Mouse (Mus musculus) cerebellum, postnatal 4 days (tissue): ENCODE measurements at regions not wholly inside any gene's neighbourhood (a gene's known extent, or its start where the extent isn't known, plus 50 kb on each side); places are given as distances from the start of the nearest gene placed in this dataset.

Experiments
- DNase-seq, 2 experiments: peaks; one replicate each; pipeline ENCODE4 v3.0.0; 2022; ENCODE audit warnings: low spot score in 2 of 2, mixed read lengths in 1 of 2

- no peak for DNase-seq
Observed at GRCm38 (mm10) chr10:84024901-84025300, 302.2 kb downstream of the 1500009L16Rik start.

- DNase-seq, result no peak
Observed at GRCm38 (mm10) chr10:84026798-84027197, 304.1 kb downstream of the 1500009L16Rik start.

GRCm38 (mm10) chr10:84036131-84036877 is 313.6 kb downstream of the 1500009L16Rik start:
- no peak for DNase-seq

GRCm38 (mm10) chr10:84048706-84049105 is 326.0 kb downstream of the 1500009L16Rik start:
- peak in 1 of 2 experiments; percentile 40 for DNase-seq

- DNase-seq, result no peak
Observed at GRCm38 (mm10) chr10:84052696-84053095, 330.0 kb downstream of the 1500009L16Rik start.

GRCm38 (mm10) chr10:84054551-84055336 is 332.1 kb downstream of the 1500009L16Rik start:
- no peak for DNase-seq

- DNase-seq, result no peak
Observed at GRCm38 (mm10) chr10:84055402-84056167, 332.9 kb downstream of the 1500009L16Rik start.

GRCm38 (mm10) chr10:84056323-84057169 is 333.9 kb downstream of the 1500009L16Rik start:
- DNase-seq, result no peak

GRCm38 (mm10) chr10:84058301-84058700 is 335.6 kb downstream of the 1500009L16Rik start:
- DNase-seq, result no peak

- peak in 1 of 2 experiments; percentile 26 for DNase-seq
Observed at GRCm38 (mm10) chr10:84059646-84060491, 337.2 kb downstream of the 1500009L16Rik start.

GRCm38 (mm10) chr10:84060492-84061218 is 338.0 kb downstream of the 1500009L16Rik start:
- DNase-seq, result peak; percentile 32 to 76

- DNase-seq, result no peak
Observed at GRCm38 (mm10) chr10:84067052-84067650, 344.5 kb downstream of the 1500009L16Rik start.

GRCm38 (mm10) chr10:84069806-84070205 is 347.1 kb downstream of the 1500009L16Rik start:
- DNase-seq, result no peak

GRCm38 (mm10) chr10:84072866-84073483 is 350.3 kb downstream of the 1500009L16Rik start:
- DNase-seq, result no peak

- DNase-seq, result no peak
Observed at GRCm38 (mm10) chr10:84075581-84075980, 352.9 kb downstream of the 1500009L16Rik start.

- no peak for DNase-seq
Observed at GRCm38 (mm10) chr10:84080236-84080635, 357.6 kb downstream of the 1500009L16Rik start.

- DNase-seq, result no peak
Observed at GRCm38 (mm10) chr10:84081673-84082072, 358.7 kb downstream of the Nuak1 start.

GRCm38 (mm10) chr10:84087528-84087927 is 352.9 kb downstream of the Nuak1 start:
- DNase-seq, result no peak

- no peak for DNase-seq
Observed at GRCm38 (mm10) chr10:84087929-84088328, 352.5 kb downstream of the Nuak1 start.
